Mouse (Mus musculus) MEL (cell line): ENCODE measurements around the gene Olfr504. TPM values are rescaled to one million over a fixed set of nuclear protein-coding genes. Genes with fewer than 3 reads are reported as not detected.

Experiments used
- polyA plus RNA-seq, 2 experiments: library from polyadenylated mRNA; stranded (reverse) in 1 of 2; unstranded in 1 of 2; fragments of >175 nt in 1 of 2; fragments of >200 nt in 1 of 2; gene quantifications; 2 replicates each; pipeline versions ENCODE4 v1.2.1 to v1.2.4; 2012; ENCODE audit warnings: low replicate concordance in 2 of 2, low read depth in 1 of 2; ENCODE audit not compliant: insufficient read length in 2 of 2, insufficient read depth in 1 of 2, missing spikeins in 1 of 2
- total RNA-seq: library from RNA; depleted of rRNA; stranded (reverse); fragments of 300-350 nt; gene quantifications from 2 replicates; pipeline ENCODE4 v1.2.3, GENCODE M21; 2012; rRNA removed

Gene Olfr504
- total and polyA plus RNA-seq, 3 experiments = not detected

Other genes starting within 250 kb of the Olfr504 start
- gene Olfr492, start 242.1 kb downstream of the Olfr504 start, total RNA-seq = not detected in 2 replicates
- not detected for gene Olfr492, start 242.1 kb downstream of the Olfr504 start, polyA plus RNA-seq
- not detected in 2 replicates for gene Olfr493, start 218.8 kb downstream of the Olfr504 start, total RNA-seq
- gene Olfr493, start 218.8 kb downstream of the Olfr504 start, polyA plus RNA-seq = not detected
- not detected in 2 replicates for gene Olfr494, start 200.5 kb downstream of the Olfr504 start, total RNA-seq
- gene Olfr494, start 200.5 kb downstream of the Olfr504 start, polyA plus RNA-seq = not detected
- not detected in 2 replicates for gene Olfr495, start 172.6 kb downstream of the Olfr504 start, total RNA-seq
- not detected for gene Olfr495, start 172.6 kb downstream of the Olfr504 start, polyA plus RNA-seq
- not detected in 2 replicates for gene Olfr497, start 145.4 kb downstream of the Olfr504 start, total RNA-seq
- gene Olfr497, start 145.4 kb downstream of the Olfr504 start, polyA plus RNA-seq = not detected
- not detected in 2 replicates for gene Olfr498, start 100.5 kb downstream of the Olfr504 start, total RNA-seq
- gene Olfr498, start 100.5 kb downstream of the Olfr504 start, polyA plus RNA-seq = not detected
- gene Olfr502, start 40.7 kb downstream of the Olfr504 start, total RNA-seq = not detected in 2 replicates
- gene Olfr502, start 40.7 kb downstream of the Olfr504 start, polyA plus RNA-seq = not detected
- gene Olfr503, start 21.3 kb downstream of the Olfr504 start, total RNA-seq = not detected in 2 replicates
- gene Olfr503, start 21.3 kb downstream of the Olfr504 start, polyA plus RNA-seq = not detected
- gene Olfr506, start 45.0 kb upstream of the Olfr504 start, total RNA-seq = not detected in 2 replicates
- gene Olfr506, start 45.0 kb upstream of the Olfr504 start, polyA plus RNA-seq = under 1 TPM in 1 of 2 experiments, not detected in 1; 0.04 TPM
- not detected in 2 replicates for gene Olfr507, start 56.0 kb upstream of the Olfr504 start, total RNA-seq
- not detected for gene Olfr507, start 56.0 kb upstream of the Olfr504 start, polyA plus RNA-seq
- not detected in 2 replicates for gene Olfr508, start 64.2 kb upstream of the Olfr504 start, total RNA-seq
- gene Olfr508, start 64.2 kb upstream of the Olfr504 start, polyA plus RNA-seq = not detected
- gene Olfr509, start 86.1 kb upstream of the Olfr504 start, total RNA-seq = not detected in 2 replicates
- gene Olfr509, start 86.1 kb upstream of the Olfr504 start, polyA plus RNA-seq = not detected
- not detected in 2 replicates for gene Olfr510, start 100.6 kb upstream of the Olfr504 start, total RNA-seq
- not detected for gene Olfr510, start 100.6 kb upstream of the Olfr504 start, polyA plus RNA-seq
- not detected in 2 replicates for gene Olfr512, start 147.5 kb upstream of the Olfr504 start, total RNA-seq
- gene Olfr512, start 147.5 kb upstream of the Olfr504 start, polyA plus RNA-seq = not detected
- not detected in 2 replicates for gene Olfr513, start 185.2 kb upstream of the Olfr504 start, total RNA-seq
- gene Olfr513, start 185.2 kb upstream of the Olfr504 start, polyA plus RNA-seq = not detected